Mouse (Mus musculus) ES-Bruce4 (cell line): ENCODE data around the gene C530008M17Rik. TPM values are rescaled to one million over a fixed set of nuclear protein-coding genes. Genes with fewer than 3 reads are reported as not detected.

Source experiments
- H3K27ac ChIP-seq: 2 replicates; pipeline ENCODE4 v1.5.1; 2012; ENCODE audit warnings: low read length, inconsistent platforms; ENCODE audit not compliant: insufficient read depth
- H3K27me3 ChIP-seq: 2 replicates; pipeline ENCODE4 v1.6.1; 2012; ENCODE audit warnings: mild to moderate bottlenecking, low read length, inconsistent platforms; ENCODE audit not compliant: control insufficient read depth, poor library complexity, insufficient read depth, severe bottlenecking
- H3K36me3 ChIP-seq: 2 replicates; pipeline ENCODE4 v1.6.1; 2012; ENCODE audit warnings: inconsistent platforms, mild to moderate bottlenecking, low read length, moderate library complexity; ENCODE audit not compliant: control insufficient read depth, poor library complexity, insufficient read depth, severe bottlenecking
- H3K4me1 ChIP-seq: one replicate; pipeline ENCODE4 v1.8.1; 2011; ENCODE audit warnings: low read length; ENCODE audit not compliant: control insufficient read depth, insufficient read depth
- H3K4me3 ChIP-seq: 2 replicates; pipeline ENCODE4 v1.5.1; 2011; ENCODE audit warnings: low read depth, mild to moderate bottlenecking, low read length
- H3K9ac ChIP-seq: 2 replicates; pipeline ENCODE4 v1.6.1; 2012; ENCODE audit warnings: low read depth, mild to moderate bottlenecking, inconsistent platforms; ENCODE audit not compliant: poor library complexity, severe bottlenecking
- H3K9me3 ChIP-seq: replicated peaks from 2 replicates; pipeline ENCODE4 v1.6.1; 2012; ENCODE audit warnings: mild to moderate bottlenecking, low read length, inconsistent platforms; ENCODE audit not compliant: control insufficient read depth, poor library complexity, insufficient read depth, severe bottlenecking
- CTCF ChIP-seq: IDR thresholded peaks from one replicate; pipeline ENCODE4 v1.8.1; 2011; ENCODE audit warnings: low read depth, low read length
- EP300 ChIP-seq: IDR thresholded peaks from 2 replicates; pipeline ENCODE4 v1.6.1; 2011; ENCODE audit warnings: low read depth, low read length; ENCODE audit not compliant: insufficient read depth
- POLR2A ChIP-seq: IDR thresholded peaks from one replicate; pipeline ENCODE4 v1.8.1; 2011; ENCODE audit warnings: low read length; ENCODE audit not compliant: insufficient read depth
- polyA plus RNA-seq: library from polyadenylated mRNA; stranded (reverse); fragments of >200 nt; gene quantifications from 2 replicates; pipeline ENCODE4 v1.2.4, GENCODE M21; 2011; ENCODE audit warnings: low read depth; ENCODE audit not compliant: missing spikeins, insufficient read depth, insufficient read length

C530008M17Rik gene
- polyA plus RNA-seq, 1 experiment, result 5.1 TPM

GRCm38 (mm10) chr5:76887011-76887410 lies 230.7 kb downstream of the C530008M17Rik start:
- H3K9ac ChIP-seq, result no peak overlapping the region
- no peaks in the 10 kb centered on the region for H3K9me3 ChIP-seq
- H3K4me1 ChIP-seq, result no peaks in the 10 kb centered on the region
- H3K36me3 ChIP-seq, result peaks cover 39% of the 10 kb centered on the region
- H3K27me3 ChIP-seq, result no peaks in the 10 kb centered on the region
- H3K4me3 ChIP-seq, result no peak overlapping the region
- TF ChIP-seq CTCF (no peak), EP300 (no peak), POLR2A (no peak)
- H3K27ac ChIP-seq, result no peak overlapping the region

GRCm38 (mm10) chr5:76892608-76893007 lies 236.3 kb downstream of the C530008M17Rik start:
- Histone ChIP-seq H3K27ac (no peak overlapping the region), H3K4me1 (no peaks in the 10 kb centered on the region), H3K4me3 (no peak overlapping the region), H3K27me3 (no peaks in the 10 kb centered on the region), H3K9ac (no peak overlapping the region), H3K36me3 (peaks cover 20% of the 10 kb centered on the region), H3K9me3 (no peaks in the 10 kb centered on the region)
- no peak for TF ChIP-seq CTCF
- TF ChIP-seq POLR2A, result no peak
- TF ChIP-seq EP300, result no peak

- Histone ChIP-seq H3K9me3 (no peaks in the 10 kb centered on the region), H3K36me3 (peaks cover 18% of the 10 kb centered on the region)
- no peak for TF ChIP-seq EP300
- TF ChIP-seq POLR2A, result no peak
- no peak for TF ChIP-seq CTCF
Observed at GRCm38 (mm10) chr5:76893084-76893483, 236.8 kb downstream of the C530008M17Rik start.

GRCm38 (mm10) chr5:76902131-76902530 lies 245.8 kb downstream of the C530008M17Rik start:
- no peak overlapping the region for H3K27ac ChIP-seq
- H3K27me3 ChIP-seq, result no peaks in the 10 kb centered on the region
- no peaks in the 10 kb centered on the region for H3K4me1 ChIP-seq
- no peaks in the 10 kb centered on the region for H3K9me3 ChIP-seq
- H3K36me3 ChIP-seq, result peaks cover 11% of the 10 kb centered on the region; the same call in 1 of the 2 replicates
- TF ChIP-seq EP300 (no peak), POLR2A (no peak), CTCF (no peak)
- no peak overlapping the region for H3K4me3 ChIP-seq
- H3K9ac ChIP-seq, result no peak overlapping the region

More at GRCm38 (mm10) chr5:76893084-76893483, 236.8 kb downstream of the C530008M17Rik start:
- no peak overlapping the region for H3K9ac ChIP-seq
- no peaks in the 10 kb centered on the region for H3K27me3 ChIP-seq
- no peak overlapping the region for H3K4me3 ChIP-seq
- no peaks in the 10 kb centered on the region for H3K4me1 ChIP-seq
- H3K27ac ChIP-seq, result no peak overlapping the region

GRCm38 (mm10) chr5:76904713-76905404 lies 248.5 kb downstream of the C530008M17Rik start:
- TF ChIP-seq POLR2A, result no peak
- TF ChIP-seq CTCF, result no peak
- no peak for TF ChIP-seq EP300
- peaks cover 9% of the 10 kb centered on the region; the same call in 1 of the 2 replicates for H3K36me3 ChIP-seq
- H3K9me3 ChIP-seq, result no peaks in the 10 kb centered on the region
- H3K27ac ChIP-seq, result peak overlapping the region; percentile 89
- no peaks in the 10 kb centered on the region for H3K4me1 ChIP-seq
- H3K9ac ChIP-seq, result peak overlapping the region; percentile 43
- H3K27me3 ChIP-seq, result no peaks in the 10 kb centered on the region
- H3K4me3 ChIP-seq, result peak overlapping the region; percentile 76
